Mouse (Mus musculus) layer of hippocampus, postnatal 36 days (tissue): ENCODE measurements at regions not wholly inside any gene's neighbourhood (a gene's known extent, or its start where the extent isn't known, plus 50 kb on each side); places are given as distances from the start of the nearest gene placed in this dataset.

ENCODE experiments used
- DNase-seq, 2 experiments: peaks; one replicate each; pipeline ENCODE4 v3.0.0; 2022

GRCm38 (mm10) chr13:43852888-43853287, 68.3 kb downstream of the Cd83 start:
- DNase-seq: no peak

GRCm38 (mm10) chr13:43854973-43855372, 70.4 kb downstream of the Cd83 start:
- no peak for DNase-seq

GRCm38 (mm10) chr13:43860932-43861331, 76.4 kb downstream of the Cd83 start:
- DNase-seq: no peak

DNA sequence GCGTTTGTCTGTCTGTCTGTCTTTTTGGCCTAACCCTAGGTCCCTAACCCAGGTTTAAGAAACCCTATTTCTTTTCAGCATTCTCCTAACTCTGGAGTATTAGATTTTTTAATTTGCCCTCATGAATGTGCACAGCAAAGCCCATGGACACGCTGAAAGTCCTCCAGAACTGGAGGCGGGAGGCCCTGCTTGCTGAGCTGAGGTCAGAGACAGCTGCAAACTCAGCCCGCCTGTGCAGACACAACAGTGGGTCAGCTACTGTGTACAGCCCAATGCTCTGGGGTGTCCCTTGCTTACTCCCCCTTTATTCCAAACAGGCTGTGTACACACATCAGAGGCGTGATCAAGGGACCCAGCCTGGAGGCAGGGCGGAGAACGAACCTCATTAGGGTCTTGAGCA, 76.8 kb downstream of the Cd83 start:
- DNase-seq: no peak

- DNase-seq: no peak
Measured at GRCm38 (mm10) chr13:43862056-43862455, 77.5 kb downstream of the Cd83 start.

DNA sequence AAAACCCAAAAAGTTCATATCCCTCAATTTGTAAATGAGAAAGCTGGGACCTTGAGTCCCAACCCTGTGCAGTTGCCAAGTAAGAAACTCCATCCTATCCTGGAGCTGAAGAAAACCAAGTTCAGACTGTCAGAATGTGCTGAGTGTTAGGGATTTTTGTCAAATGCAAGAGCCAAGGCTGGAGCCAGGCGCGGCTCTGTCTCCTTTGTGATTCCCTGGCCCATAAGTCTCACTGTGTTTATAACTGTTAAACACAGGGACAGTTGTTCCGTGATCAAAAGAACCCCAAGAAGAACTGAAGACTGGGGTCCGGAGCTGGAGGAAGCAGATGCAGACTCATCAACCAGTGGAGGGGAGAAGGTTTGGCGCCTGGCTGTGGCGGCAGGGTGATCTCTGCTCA, 78.0 kb downstream of the Cd83 start:
- DNase-seq: no peak

DNA sequence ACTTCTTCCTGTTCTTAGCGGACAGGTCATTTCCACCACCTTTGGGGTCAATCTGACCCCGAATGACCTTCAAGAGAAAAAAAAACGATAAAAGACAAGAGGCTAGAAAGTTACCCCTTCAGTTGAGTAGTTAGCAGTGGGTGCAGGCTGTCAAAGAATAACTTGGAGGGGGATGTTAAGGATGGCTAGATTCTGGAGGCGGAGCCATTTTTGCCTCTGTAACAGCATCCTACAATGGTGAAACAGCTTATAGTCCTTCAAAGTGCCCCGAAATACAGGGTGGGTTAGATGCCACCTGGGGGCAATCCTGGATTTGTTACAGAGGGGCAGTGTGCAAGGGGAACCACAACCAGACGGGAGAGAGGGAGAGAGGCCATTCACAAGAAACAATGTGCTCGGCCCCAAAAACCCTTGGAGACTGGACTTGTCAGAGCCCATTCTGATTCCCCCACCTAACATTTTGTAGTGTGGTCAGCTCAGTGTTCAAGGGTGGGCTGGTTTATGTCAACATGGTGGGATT, 79.1 kb downstream of the Cd83 start:
- no peak for DNase-seq

DNA sequence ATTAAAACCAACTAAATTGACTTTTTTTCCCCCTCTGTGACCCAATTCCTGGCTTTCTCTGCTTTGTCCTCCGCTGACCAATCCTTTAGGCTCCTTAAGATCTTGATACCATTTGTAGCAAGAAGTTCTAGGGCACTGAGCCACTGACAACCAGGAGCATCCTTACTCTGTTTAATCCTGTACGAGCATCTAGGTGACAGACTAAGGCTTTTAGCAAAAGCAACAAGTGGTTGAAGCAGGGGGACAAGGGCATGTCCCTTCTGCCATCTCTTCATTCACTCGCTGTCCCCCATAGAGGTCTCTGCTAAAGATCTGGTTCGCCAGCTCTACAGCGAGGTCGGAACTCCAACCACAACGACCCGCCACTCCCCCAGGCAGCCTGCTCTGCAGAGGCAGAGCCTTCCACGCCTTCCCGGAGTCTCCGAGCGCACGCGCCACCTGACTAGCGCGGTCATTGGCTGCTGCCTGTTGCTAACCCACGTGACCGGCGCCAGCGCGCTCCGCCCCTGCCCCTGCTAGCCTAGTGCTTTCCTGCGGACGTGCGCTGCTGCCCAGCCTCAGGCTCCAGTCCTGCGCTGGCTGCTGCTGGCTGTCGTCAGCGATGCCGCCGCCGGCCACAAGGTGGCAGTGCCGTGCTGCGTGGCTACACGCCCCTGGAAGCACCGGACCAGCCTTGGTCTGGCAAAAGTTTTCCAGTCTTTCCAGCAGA, 79.7 kb downstream of the Cd83 start:
- DNase-seq: peak; percentile 95 to 97

DNA sequence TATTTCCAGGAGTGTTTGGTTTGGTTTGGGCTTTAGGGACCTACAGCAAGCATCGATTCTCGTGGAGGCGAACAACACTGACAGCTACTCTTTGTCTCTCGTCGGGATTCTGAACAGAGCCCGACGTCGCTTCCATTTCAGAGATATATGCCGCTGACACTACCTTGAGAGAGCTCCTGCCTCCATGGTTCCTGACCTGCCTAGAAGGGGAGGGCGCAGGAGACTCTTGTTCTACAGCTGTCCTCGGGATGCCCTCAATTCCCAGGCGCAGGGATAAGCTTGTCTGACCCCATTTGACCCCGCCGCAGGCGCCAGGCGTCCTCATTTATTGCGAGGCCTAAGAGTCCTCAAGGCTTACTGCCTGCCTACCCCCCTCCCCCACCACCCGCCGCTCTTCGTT, 80.5 kb downstream of the Cd83 start:
- DNase-seq: no peak

DNA sequence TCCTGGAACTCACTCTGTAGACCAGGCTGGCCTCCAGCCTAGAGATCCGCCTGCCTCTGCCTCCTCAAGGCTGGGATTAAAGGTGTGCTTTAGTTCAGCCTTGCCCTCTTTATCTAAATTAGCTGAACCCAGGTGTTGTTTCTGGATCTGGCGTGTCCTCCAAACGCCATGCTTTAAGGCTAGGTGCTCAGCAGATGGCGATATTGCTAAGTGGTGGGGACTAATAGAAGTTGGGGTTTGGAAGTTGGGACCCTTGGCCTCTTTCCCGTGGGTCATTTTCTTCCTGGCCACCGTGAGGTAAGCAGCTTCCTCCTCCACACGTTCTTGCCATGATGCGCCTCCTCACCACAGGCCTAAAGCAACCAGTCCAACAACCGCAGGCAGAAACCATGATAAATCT, 91.3 kb downstream of the Cd83 start:
- no peak for DNase-seq

GRCm38 (mm10) chr13:43887284-43887683, 102.7 kb downstream of the Cd83 start:
- DNase-seq: no peak

- DNase-seq: no peak
Measured at GRCm38 (mm10) chr13:43891928-43892327, 107.4 kb downstream of the Cd83 start.

GRCm38 (mm10) chr13:43895990-43896389, 111.4 kb downstream of the Cd83 start:
- peak in 1 of 2 experiments; percentile 14 for DNase-seq

GRCm38 (mm10) chr13:43897046-43897445, 112.5 kb downstream of the Cd83 start:
- DNase-seq: no peak

- no peak for DNase-seq
Measured at GRCm38 (mm10) chr13:43898555-43899258, 114.1 kb downstream of the Cd83 start.

DNA sequence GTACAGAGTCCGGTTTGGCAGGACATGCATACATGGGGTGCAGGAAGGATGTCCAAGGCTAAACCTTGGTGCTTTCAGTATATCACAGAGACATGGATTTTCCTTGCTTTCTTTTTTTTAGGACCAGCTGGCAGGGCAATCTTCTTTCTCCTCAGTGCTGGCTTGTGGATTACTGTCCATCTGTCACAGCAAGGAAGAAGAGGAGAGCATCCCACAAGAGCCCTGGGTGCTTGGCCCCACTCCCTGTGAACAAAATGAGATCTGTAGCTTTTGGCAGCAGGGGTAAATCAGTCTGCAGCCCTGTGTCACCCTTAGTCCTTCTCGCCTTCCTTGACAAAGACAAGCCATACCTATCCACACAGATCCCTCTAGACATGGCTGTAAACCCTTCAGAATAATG, 115.5 kb downstream of the Cd83 start:
- DNase-seq: no peak

- DNase-seq: no peak
Measured at GRCm38 (mm10) chr13:43900758-43901157, 116.2 kb downstream of the Cd83 start.

DNA sequence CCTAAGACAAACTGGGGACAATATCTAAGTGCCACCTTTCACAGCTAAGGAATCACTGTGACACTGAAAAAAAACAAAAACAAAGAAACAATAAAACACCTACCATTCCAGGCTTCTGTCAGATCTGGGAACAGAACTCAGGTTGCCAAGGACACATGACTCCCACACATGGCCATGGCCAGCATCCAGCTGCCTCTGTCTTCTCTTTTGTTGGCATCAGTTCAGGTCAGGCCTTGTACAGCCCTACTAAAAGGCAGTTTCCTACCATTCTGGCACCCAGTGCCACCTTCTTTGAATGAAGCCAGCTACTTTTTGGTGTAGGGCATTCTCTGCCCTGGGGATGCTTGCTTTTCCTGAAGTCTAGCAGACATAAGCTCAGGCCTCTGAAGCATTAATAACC, 118.8 kb downstream of the Cd83 start:
- DNase-seq: peak; percentile 40 to 56

GRCm38 (mm10) chr13:43904291-43904690, 119.7 kb downstream of the Cd83 start:
- DNase-seq: no peak

- no peak for DNase-seq
Measured at GRCm38 (mm10) chr13:43906241-43906640, 121.7 kb downstream of the Cd83 start.

- no peak for DNase-seq
Measured at GRCm38 (mm10) chr13:43907425-43907824, 122.8 kb downstream of the Cd83 start.

DNA sequence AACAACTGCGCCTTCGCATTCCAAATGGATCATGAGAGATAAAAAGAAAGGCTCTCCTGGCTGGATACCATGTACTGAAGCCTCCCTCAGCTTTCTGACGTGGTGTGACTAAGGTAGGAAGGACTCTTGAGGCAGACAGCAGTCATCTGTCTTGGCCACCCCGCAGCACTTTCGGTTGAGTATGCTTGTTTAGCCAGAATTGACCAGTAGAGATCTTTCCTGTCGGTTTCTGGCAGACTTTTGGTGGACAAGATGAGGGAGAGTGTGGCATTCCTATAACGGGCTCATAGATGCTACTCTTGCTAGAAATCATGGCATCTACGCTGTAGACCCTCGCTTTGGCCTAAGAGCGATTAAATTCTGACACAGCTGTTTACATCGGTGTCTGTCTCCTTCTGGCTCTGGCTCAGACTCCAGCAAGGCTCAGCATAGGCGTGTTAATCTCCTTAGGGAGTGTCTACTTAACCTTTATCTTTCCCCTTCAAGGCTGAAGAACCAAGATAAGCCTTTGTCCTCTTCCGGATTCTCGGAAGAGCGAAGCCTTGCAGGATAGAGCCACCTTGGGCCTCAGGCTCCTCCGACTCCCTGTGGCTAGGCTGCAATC, 123.6 kb downstream of the Cd83 start:
- DNase-seq: no peak

- DNase-seq: no peak
Measured at GRCm38 (mm10) chr13:43909933-43910332, 125.4 kb downstream of the Cd83 start.

- no peak for DNase-seq
Measured at GRCm38 (mm10) chr13:43913476-43913875, 128.9 kb downstream of the Cd83 start.
